Mouse (Mus musculus): Measurements from ENCODE around the gene Nek8. TPM values are rescaled to one million over a fixed set of nuclear protein-coding genes. Genes with fewer than 3 reads are reported as not detected.

The Nek8 gene
- polyA plus RNA-seq, 1 experiment, result 22.2 TPM

GRCm38 (mm10) chr11:78153778-78154177 is 22.7 kb downstream of the Nek8 start:
- no peaks in the 10 kb centered on the region for H3K27me3 ChIP-seq (ENCODE audit: control insufficient read depth, insufficient read depth, low read length)
- H3K27ac ChIP-seq (ENCODE audit: control insufficient read depth, insufficient read depth, low read depth, low read length), result no peak overlapping the region
- H3K4me1 ChIP-seq (ENCODE audit: control insufficient read depth, insufficient read depth, low read length), result no peaks in the 10 kb centered on the region; the same call in 1 of the 2 replicates
- no peak overlapping the region for H3K4me3 ChIP-seq (ENCODE audit: control insufficient read depth, low read depth, low read length)
- TF ChIP-seq POLR2A (IDR thresholded peaks at IDR 0.05; ENCODE audit: control insufficient read depth, low read depth, low read length) (no peak), CTCF (IDR thresholded peaks at IDR 0.05; ENCODE audit: control insufficient read depth, insufficient read depth, insufficient replicate concordance, low read depth, low read length) (no peak)
- H3K36me3 ChIP-seq (ENCODE audit: control insufficient read depth, insufficient read depth, low read length), result no peaks in the 10 kb centered on the region

DNA sequence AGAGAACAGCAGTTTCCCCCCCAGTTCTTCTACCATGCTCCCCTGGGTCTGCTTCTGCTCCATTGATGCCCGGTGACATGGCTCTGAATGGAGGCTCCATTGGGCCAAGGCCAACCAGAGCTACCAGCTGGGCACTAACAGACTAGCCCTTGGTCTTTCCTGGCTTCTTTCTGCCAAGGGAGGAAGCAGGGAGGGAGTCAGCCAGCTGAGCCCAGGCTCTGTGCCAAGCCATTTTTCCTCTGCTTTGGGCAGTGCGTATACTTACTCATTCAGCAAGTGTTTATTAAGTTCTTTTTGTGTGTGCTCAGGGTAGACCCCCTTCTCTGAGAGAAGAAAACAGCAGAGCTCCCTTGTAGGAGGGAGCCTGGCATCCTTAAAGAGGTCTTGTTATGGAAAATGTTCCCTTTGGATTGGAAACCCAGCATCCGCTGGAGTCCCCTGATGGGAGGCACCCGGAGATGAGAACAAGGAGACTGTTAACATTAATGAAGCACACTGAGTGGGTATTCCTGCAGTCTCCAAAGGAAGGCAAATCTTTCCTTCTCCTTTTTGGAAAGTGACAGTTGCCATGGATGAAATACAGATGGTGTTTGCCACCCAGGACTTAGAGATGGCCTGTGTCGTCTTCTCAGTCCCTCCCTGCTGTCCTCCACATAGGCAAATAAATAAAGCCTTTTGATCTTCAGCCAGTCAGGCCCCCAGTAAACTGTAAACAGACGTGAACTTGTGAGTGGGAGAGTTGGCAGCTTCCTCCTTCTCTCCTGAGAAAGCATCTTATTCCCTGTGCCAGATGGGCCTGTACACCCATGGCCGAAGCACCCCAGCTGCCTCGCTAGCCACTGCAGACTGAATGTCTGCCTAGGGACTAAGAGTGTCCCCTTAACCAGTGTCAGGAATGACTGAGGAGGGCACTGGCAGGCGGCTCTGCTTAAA is 23.9 kb downstream of the Nek8 start:
- TF ChIP-seq CTCF (IDR thresholded peaks at IDR 0.05; ENCODE audit: control insufficient read depth, insufficient read depth, insufficient replicate concordance, low read depth, low read length) (no peak), POLR2A (IDR thresholded peaks at IDR 0.05; ENCODE audit: control insufficient read depth, low read depth, low read length) (no peak)

DNA sequence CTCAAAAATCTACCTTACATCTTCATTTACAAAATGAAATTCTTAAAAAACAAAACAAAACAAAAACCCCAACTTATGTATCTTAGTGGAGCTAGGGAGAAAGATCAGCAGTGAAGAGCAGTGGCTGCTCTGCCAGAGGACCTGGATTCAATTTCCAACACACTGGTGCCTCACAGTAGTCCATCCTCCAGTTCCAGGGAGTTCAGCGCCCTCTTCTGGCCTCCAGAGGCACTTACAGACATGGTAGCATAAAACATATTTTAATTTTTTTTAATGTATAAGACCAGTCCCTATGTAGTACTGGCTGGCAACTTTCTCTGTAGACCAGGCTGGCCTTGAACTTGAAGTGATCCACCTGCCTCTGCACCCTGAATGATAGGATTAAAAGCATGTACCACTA is 25.3 kb downstream of the Nek8 start:
- TF ChIP-seq CTCF (IDR thresholded peaks at IDR 0.05; ENCODE audit: control insufficient read depth, insufficient read depth, insufficient replicate concordance, low read depth, low read length), result peak; percentile 41; the same call in 1 of the 2 replicates
- TF ChIP-seq POLR2A (IDR thresholded peaks at IDR 0.05; ENCODE audit: control insufficient read depth, low read depth, low read length), result no peak
- Histone ChIP-seq H3K27ac (ENCODE audit: control insufficient read depth, insufficient read depth, low read depth, low read length) (no peak overlapping the region), H3K27me3 (ENCODE audit: control insufficient read depth, insufficient read depth, low read length) (no peaks in the 10 kb centered on the region), H3K4me3 (ENCODE audit: control insufficient read depth, low read depth, low read length) (no peak overlapping the region), H3K4me1 (ENCODE audit: control insufficient read depth, insufficient read depth, low read length) (no peaks in the 10 kb centered on the region; the same call in 1 of the 2 replicates), H3K36me3 (ENCODE audit: control insufficient read depth, insufficient read depth, low read length) (no peaks in the 10 kb centered on the region)

More for the DNA sequence above, 23.9 kb downstream of the Nek8 start:
- no peaks in the 10 kb centered on the region; the same call in 1 of the 2 replicates for H3K4me1 ChIP-seq (ENCODE audit: control insufficient read depth, insufficient read depth, low read length)
- H3K27me3 ChIP-seq (ENCODE audit: control insufficient read depth, insufficient read depth, low read length), result no peaks in the 10 kb centered on the region
- H3K27ac ChIP-seq (ENCODE audit: control insufficient read depth, insufficient read depth, low read depth, low read length), result peak overlapping the region; percentile 74
- no peak overlapping the region for H3K4me3 ChIP-seq (ENCODE audit: control insufficient read depth, low read depth, low read length)
- H3K36me3 ChIP-seq (ENCODE audit: control insufficient read depth, insufficient read depth, low read length), result no peaks in the 10 kb centered on the region

GRCm38 (mm10) chr11:78146707-78147543 is 29.6 kb downstream of the Nek8 start:
- no peaks in the 10 kb centered on the region for H3K36me3 ChIP-seq (ENCODE audit: control insufficient read depth, insufficient read depth, low read length)
- no peaks in the 10 kb centered on the region for H3K27me3 ChIP-seq (ENCODE audit: control insufficient read depth, insufficient read depth, low read length)

DNA sequence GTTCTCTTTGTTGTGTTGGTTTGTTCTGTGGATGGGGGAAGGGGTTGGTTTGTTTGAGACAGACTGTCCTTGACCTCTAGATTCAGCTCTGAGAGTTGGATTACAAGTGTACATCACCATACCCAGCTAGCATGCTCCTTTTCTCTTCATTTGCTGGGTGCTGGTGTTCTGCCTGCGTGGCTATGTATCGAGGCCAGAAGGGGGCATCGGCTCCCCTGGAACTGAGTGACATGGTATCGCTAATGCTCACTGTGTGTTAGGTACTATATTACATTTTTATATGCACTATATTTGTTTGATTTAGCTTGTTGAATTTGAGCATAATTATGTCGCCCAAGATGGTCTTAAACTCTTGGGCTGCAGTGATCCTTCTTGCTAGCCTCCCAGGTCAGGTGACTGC is 30.3 kb downstream of the Nek8 start:
- H3K36me3 ChIP-seq (ENCODE audit: control insufficient read depth, insufficient read depth, low read length), result no peaks in the 10 kb centered on the region
- TF ChIP-seq POLR2A (IDR thresholded peaks at IDR 0.05; ENCODE audit: control insufficient read depth, low read depth, low read length), result no peak

More at GRCm38 (mm10) chr11:78146707-78147543, 29.6 kb downstream of the Nek8 start:
- H3K4me1 ChIP-seq (ENCODE audit: control insufficient read depth, insufficient read depth, low read length), result no peaks in the 10 kb centered on the region
- TF ChIP-seq CTCF (IDR thresholded peaks at IDR 0.05; ENCODE audit: control insufficient read depth, insufficient read depth, insufficient replicate concordance, low read depth, low read length), result no peak
- TF ChIP-seq POLR2A (IDR thresholded peaks at IDR 0.05; ENCODE audit: control insufficient read depth, low read depth, low read length), result no peak
- H3K27ac ChIP-seq (ENCODE audit: control insufficient read depth, insufficient read depth, low read depth, low read length), result no peak overlapping the region
- H3K4me3 ChIP-seq (ENCODE audit: control insufficient read depth, low read depth, low read length), result no peak overlapping the region

DNA sequence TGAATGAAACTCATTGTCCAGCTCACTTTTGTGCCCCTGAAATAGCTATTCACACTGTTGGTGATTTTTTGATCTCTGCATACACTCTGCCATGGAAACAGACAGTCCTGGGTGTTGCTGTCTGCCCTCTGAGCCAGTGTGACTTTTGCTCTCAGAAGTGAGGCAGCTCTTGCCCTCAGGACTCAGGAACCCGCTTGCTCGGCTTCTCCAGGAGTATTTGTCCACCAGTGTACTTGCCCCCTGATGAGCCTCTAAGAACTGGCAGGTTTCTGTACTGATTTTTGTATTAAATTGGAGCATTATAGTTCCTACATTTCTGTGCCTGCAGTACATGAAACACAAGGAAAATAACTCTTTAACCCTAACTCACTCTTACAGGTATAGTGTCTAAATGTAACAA is 33.0 kb downstream of the Nek8 start:
- no peaks in the 10 kb centered on the region for H3K4me1 ChIP-seq (ENCODE audit: control insufficient read depth, insufficient read depth, low read length)
- H3K4me3 ChIP-seq (ENCODE audit: control insufficient read depth, low read depth, low read length), result no peak overlapping the region
- no peaks in the 10 kb centered on the region for H3K36me3 ChIP-seq (ENCODE audit: control insufficient read depth, insufficient read depth, low read length)
- TF ChIP-seq CTCF (IDR thresholded peaks at IDR 0.05; ENCODE audit: control insufficient read depth, insufficient read depth, insufficient replicate concordance, low read depth, low read length), result no peak
- no peak for TF ChIP-seq POLR2A (IDR thresholded peaks at IDR 0.05; ENCODE audit: control insufficient read depth, low read depth, low read length)
- H3K27me3 ChIP-seq (ENCODE audit: control insufficient read depth, insufficient read depth, low read length), result no peaks in the 10 kb centered on the region
- H3K27ac ChIP-seq (ENCODE audit: control insufficient read depth, insufficient read depth, low read depth, low read length), result no peak overlapping the region

More for the DNA sequence above, 30.3 kb downstream of the Nek8 start:
- Histone ChIP-seq H3K27me3 (ENCODE audit: control insufficient read depth, insufficient read depth, low read length) (no peaks in the 10 kb centered on the region), H3K27ac (ENCODE audit: control insufficient read depth, insufficient read depth, low read depth, low read length) (no peak overlapping the region), H3K4me3 (ENCODE audit: control insufficient read depth, low read depth, low read length) (no peak overlapping the region), H3K4me1 (ENCODE audit: control insufficient read depth, insufficient read depth, low read length) (no peaks in the 10 kb centered on the region)

GRCm38 (mm10) chr11:78140665-78141064 is 35.8 kb downstream of the Nek8 start:
- Histone ChIP-seq H3K4me3 (ENCODE audit: control insufficient read depth, low read depth, low read length) (no peak overlapping the region), H3K27me3 (ENCODE audit: control insufficient read depth, insufficient read depth, low read length) (no peaks in the 10 kb centered on the region), H3K36me3 (ENCODE audit: control insufficient read depth, insufficient read depth, low read length) (no peaks in the 10 kb centered on the region), H3K4me1 (ENCODE audit: control insufficient read depth, insufficient read depth, low read length) (no peaks in the 10 kb centered on the region; the same call in 1 of the 2 replicates), H3K27ac (ENCODE audit: control insufficient read depth, insufficient read depth, low read depth, low read length) (no peak overlapping the region)
- TF ChIP-seq CTCF (IDR thresholded peaks at IDR 0.05; ENCODE audit: control insufficient read depth, insufficient read depth, insufficient replicate concordance, low read depth, low read length) (no peak), POLR2A (IDR thresholded peaks at IDR 0.05; ENCODE audit: control insufficient read depth, low read depth, low read length) (no peak)

Data from testis, adult 2 months (tissue).